ENCODE assay signal across 8 mouse cellular contexts in the genomic region with DNA sequence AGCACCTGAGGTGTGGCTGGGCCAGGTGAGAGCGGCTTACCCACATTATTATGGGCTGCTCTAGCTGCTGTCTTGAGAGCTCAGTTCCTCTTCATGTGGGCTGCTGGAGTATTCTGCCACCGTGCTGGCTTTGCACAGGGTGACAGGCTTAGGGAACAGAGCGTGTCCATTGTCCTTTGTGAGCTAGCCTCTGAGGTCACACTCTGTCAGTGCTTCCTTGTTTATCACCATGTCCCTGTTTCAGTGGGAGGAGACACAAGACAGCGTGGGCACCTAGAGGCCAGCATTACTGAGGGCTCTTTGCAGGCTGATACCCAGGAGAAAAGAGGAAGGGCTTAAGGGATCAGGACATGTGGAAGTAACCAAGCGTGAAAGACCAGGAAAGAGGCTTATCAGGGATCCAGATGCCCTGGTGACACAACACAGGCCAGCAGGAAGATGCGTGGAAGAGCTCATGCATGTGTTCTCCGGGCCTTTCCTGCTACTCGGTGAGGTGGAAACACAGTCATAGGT. TPM values are rescaled to one million over a fixed set of nuclear protein-coding genes. Genes with fewer than 3 reads are reported as not detected.
DNase-seq lines count a peak whose midpoint lies in the region.

Gene Tmem144 (minus strand): TSS at position 120 of the 513 bp plus-strand sequence.

- peaks cover 35% of the 10 kb centered on the region for H3K4me1 ChIP-seq in heart, embryonic 10.5 days
- peaks cover 10% of the 10 kb centered on the region for H3K4me1 ChIP-seq in midbrain, embryonic 10.5 days

- H3K27me3 ChIP-seq in heart, embryonic 10.5 days (ENCODE audit: insufficient read depth, poor library complexity, severe bottlenecking), result no peaks in the 10 kb centered on the region
- H3K27me3 ChIP-seq in midbrain, embryonic 10.5 days (ENCODE audit: low read depth, poor library complexity, severe bottlenecking), result peaks cover 25% of the 10 kb centered on the region

- H3K36me3 ChIP-seq in heart, embryonic 10.5 days, result no peaks in the 10 kb centered on the region
- no peaks in the 10 kb centered on the region for H3K36me3 ChIP-seq in midbrain, embryonic 10.5 days

- no peak within 1 kb of the TSS for H3K4me3 ChIP-seq in heart, embryonic 10.5 days
- H3K4me3 ChIP-seq in midbrain, embryonic 10.5 days, result no peak within 1 kb of the TSS

- WGBS in heart, embryonic 10.5 days, result 34% methylated on average over 8 of the region's 8 CpGs
- 28% methylated on average over 8 of the region's 8 CpGs for WGBS in midbrain, embryonic 10.5 days

- DNase-seq in heart, adult 18-20 months, result peak in 1 of 2 experiments; percentile 5
- no peak for DNase-seq in heart, adult 9 months (ENCODE audit: low spot score in 2 of 2)
- DNase-seq in heart, embryonic 10.5 days (ENCODE audit: low spot score), result peak; percentile 81
- DNase-seq in left cerebral cortex, adult 18-20 months (ENCODE audit: low spot score in 2 of 2), result peak in 1 of 2 experiments; percentile 12
- DNase-seq in midbrain, embryonic 10.5 days (ENCODE audit: low spot score), result peak; percentile 52
- no peak for DNase-seq in cerebellum, adult 9-10 months
- no peak for DNase-seq in ovary, postnatal 36 days (ENCODE audit: low spot score)
- no peak for DNase-seq in kidney, adult 18-20 months

- H3K27ac ChIP-seq in heart, embryonic 10.5 days, result peak within 1 kb of the TSS; percentile 56
- no peak within 1 kb of the TSS for H3K27ac ChIP-seq in midbrain, embryonic 10.5 days (replicated peaks)

- H3K9me3 ChIP-seq in heart, embryonic 10.5 days, result no peaks in the 10 kb centered on the region
- no peaks in the 10 kb centered on the region for H3K9me3 ChIP-seq in midbrain, embryonic 10.5 days (replicated peaks)

RNA-seq across cellular contexts. Expression of gene Tmem144, which starts in this region (rescaled TPM):
- total RNA-seq in heart, adult 18-20 months (2021), result 10 to 100 TPM; 16.4 to 18.8 TPM
- 7.9 and 11.4 TPM in 2 replicates for polyA plus RNA-seq in heart, embryonic 10.5 days (2016; fragmentation: Nextera tagmentation; extraction: Ambion mirVana)
- 10 to 100 TPM; 11.5 to 18.6 TPM for total RNA-seq in left cerebral cortex, adult 18-20 months (2021)
- 2.6 and 2.7 TPM in 2 replicates for polyA plus RNA-seq in midbrain, embryonic 10.5 days (2016; fragmentation: Nextera tagmentation; extraction: Ambion mirVana)

Comparison
In these comparisons a context has a peak if more than half of its experiments do, and no peak if none do; other contexts are left out.
1. DNase-seq: peak in heart, embryonic 10.5 days (single experiment) and midbrain, embryonic 10.5 days (single experiment); none in heart, adult 9 months (0 of 2), cerebellum, adult 9-10 months (single experiment), ovary, postnatal 36 days (single experiment) and kidney, adult 18-20 months (single experiment).